Mouse (Mus musculus) G1E (cell line): ENCODE data around the gene Fat3.

Experiments used
- CTCF ChIP-seq: IDR thresholded peaks from 2 replicates; pipeline ENCODE4 v1.5.1; 2012; ENCODE audit warnings: low read depth, low read length, inconsistent platforms, mixed read lengths
- GATA1 ChIP-seq: IDR thresholded peaks from 2 replicates; pipeline ENCODE4 v1.6.1; 2012; ENCODE audit warnings: borderline replicate concordance, low read length, inconsistent platforms, mixed read lengths
- TAL1 ChIP-seq: conservative IDR thresholded peaks from 2 replicates; pipeline ENCODE4 v1.6.1; 2012; ENCODE audit warnings: low read depth, low read length, inconsistent platforms, mixed read lengths

DNA sequence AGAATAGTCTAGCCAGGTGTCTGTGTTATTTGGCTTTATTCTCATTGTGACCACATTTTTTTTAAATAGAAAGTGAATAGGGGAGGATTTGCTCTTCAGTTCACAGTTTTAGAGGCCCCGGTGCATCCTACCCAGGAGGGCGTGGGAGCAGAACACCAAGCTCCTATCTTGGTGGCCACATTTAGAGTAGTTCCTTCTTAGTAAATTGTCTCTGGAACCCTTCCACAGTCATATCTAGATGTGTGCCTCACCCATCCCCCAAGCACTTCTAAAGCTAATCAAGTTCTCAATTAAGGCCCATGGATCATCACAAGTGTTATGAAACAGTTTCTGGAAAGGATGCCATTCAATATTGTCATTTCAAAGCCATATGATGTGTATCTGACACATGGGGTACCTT is 559.3 kb downstream of the Fat3 start:
- TF ChIP-seq CTCF (no peak), GATA1 (no peak), TAL1 (no peak)
